Mouse (Mus musculus): ENCODE data around the gene Tubgcp6.

DNA sequence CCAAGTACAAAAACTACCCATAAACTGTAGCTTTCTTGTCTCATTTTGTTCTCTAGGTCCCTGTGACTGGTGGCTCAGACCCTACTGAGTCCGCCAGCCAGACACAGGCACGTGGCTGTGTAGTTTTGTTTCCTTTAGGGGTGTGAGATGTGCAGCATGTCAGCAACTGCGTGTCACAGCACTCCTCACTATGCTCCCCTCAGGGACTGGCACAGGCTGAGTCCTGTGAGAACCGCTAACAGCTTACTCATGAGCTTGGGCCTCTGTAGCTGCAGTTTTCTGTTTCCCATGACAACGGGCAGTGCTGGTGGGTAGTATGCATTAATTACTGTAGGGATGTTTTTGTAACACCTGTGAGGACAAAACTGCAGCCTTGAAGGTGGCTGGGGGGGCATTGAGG, 30.7 kb downstream of the Tubgcp6 start:
- TF ChIP-seq CTCF (IDR thresholded peaks at IDR 0.05; ENCODE audit: low read depth) (no peak), EP300 (IDR thresholded peaks at IDR 0.05; ENCODE audit: low read depth) (no peak)
